Mouse (Mus musculus): ENCODE data around the gene Sult2b1. TPM values are rescaled to one million over a fixed set of nuclear protein-coding genes. Genes with fewer than 3 reads are reported as not detected.

The Sult2b1 gene
- polyA plus RNA-seq, 1 experiment from 2014 or later: 0.30 TPM

Other genes starting within 250 kb of the Sult2b1 start
- 0.20 and 0.26 TPM in 2 replicates for gene Hsd17b14, start 229.8 kb downstream of the Sult2b1 start, polyA plus RNA-seq (2014; fragmentation: Nextera tagmentation; extraction: Ambion mirVana)
- 66.0 and 72.0 TPM in 2 replicates for gene Bcat2, start 214.5 kb downstream of the Sult2b1 start, polyA plus RNA-seq (2014; fragmentation: Nextera tagmentation; extraction: Ambion mirVana)
- gene Fgf21, start 169.2 kb downstream of the Sult2b1 start, polyA plus RNA-seq (2014; fragmentation: Nextera tagmentation; extraction: Ambion mirVana): not detected in 2 replicates
- 0.07 TPM in 1 of 2 replicates, not detected in the other for gene Fut1, start 167.4 kb downstream of the Sult2b1 start, polyA plus RNA-seq (2014; fragmentation: Nextera tagmentation; extraction: Ambion mirVana)
- 0.23 and 0.41 TPM in 2 replicates for gene Izumo1, start 162.9 kb downstream of the Sult2b1 start, polyA plus RNA-seq (2014; fragmentation: Nextera tagmentation; extraction: Ambion mirVana)
- 22.4 and 24.3 TPM in 2 replicates for gene Rasip1, start 157.2 kb downstream of the Sult2b1 start, polyA plus RNA-seq (2014; fragmentation: Nextera tagmentation; extraction: Ambion mirVana)
- 6.2 and 7.6 TPM in 2 replicates for gene Mamstr, start 144.7 kb downstream of the Sult2b1 start, polyA plus RNA-seq (2014; fragmentation: Nextera tagmentation; extraction: Ambion mirVana)
- 2.4 and 2.7 TPM in 2 replicates for gene Fut2, start 118.3 kb downstream of the Sult2b1 start, polyA plus RNA-seq (2014; fragmentation: Nextera tagmentation; extraction: Ambion mirVana)
- gene Ntn5, start 100.6 kb downstream of the Sult2b1 start, polyA plus RNA-seq (2014; fragmentation: Nextera tagmentation; extraction: Ambion mirVana): not detected in 2 replicates
- gene Sec1, start 90.3 kb downstream of the Sult2b1 start, polyA plus RNA-seq (2014; fragmentation: Nextera tagmentation; extraction: Ambion mirVana): 0.28 and 0.41 TPM in 2 replicates
- gene Car11, start 84.8 kb downstream of the Sult2b1 start, polyA plus RNA-seq (2014; fragmentation: Nextera tagmentation; extraction: Ambion mirVana): 6.8 and 8.0 TPM in 2 replicates
- 4.5 and 7.3 TPM in 2 replicates for gene Dbp, start 79.6 kb downstream of the Sult2b1 start, polyA plus RNA-seq (2014; fragmentation: Nextera tagmentation; extraction: Ambion mirVana)
- gene Rpl18, start 69.2 kb downstream of the Sult2b1 start, polyA plus RNA-seq (2014; fragmentation: Nextera tagmentation; extraction: Ambion mirVana): 666 and 743 TPM in 2 replicates
- gene Sphk2, start 66.7 kb downstream of the Sult2b1 start, polyA plus RNA-seq (2014; fragmentation: Nextera tagmentation; extraction: Ambion mirVana): 11.9 and 12.5 TPM in 2 replicates
- 0.16 and 0.31 TPM in 2 replicates for gene Fam83e, start 63.5 kb downstream of the Sult2b1 start, polyA plus RNA-seq (2014; fragmentation: Nextera tagmentation; extraction: Ambion mirVana)
- gene Spaca4, start 58.9 kb downstream of the Sult2b1 start, polyA plus RNA-seq (2014; fragmentation: Nextera tagmentation; extraction: Ambion mirVana): not detected in 2 replicates
- 0.31 and 1.1 TPM in 2 replicates for gene Lmtk3, start 931 bp downstream of the Sult2b1 start, polyA plus RNA-seq (2014; fragmentation: Nextera tagmentation; extraction: Ambion mirVana)
- gene Cyth2, start 29.9 kb upstream of the Sult2b1 start, polyA plus RNA-seq (2014; fragmentation: Nextera tagmentation; extraction: Ambion mirVana): 88.6 and 89.7 TPM in 2 replicates
- gene Kcnj14, start 40.1 kb upstream of the Sult2b1 start, polyA plus RNA-seq (2014; fragmentation: Nextera tagmentation; extraction: Ambion mirVana): 0.26 and 0.78 TPM in 2 replicates
- 33.5 and 36.2 TPM in 2 replicates for gene Grwd1, start 46.3 kb upstream of the Sult2b1 start, polyA plus RNA-seq (2014; fragmentation: Nextera tagmentation; extraction: Ambion mirVana)
- 85.7 and 125 TPM in 2 replicates for gene Kdelr1, start 88.1 kb upstream of the Sult2b1 start, polyA plus RNA-seq (2014; fragmentation: Nextera tagmentation; extraction: Ambion mirVana)
- 0.12 and 0.15 TPM in 2 replicates for gene Grin2d, start 93.7 kb upstream of the Sult2b1 start, polyA plus RNA-seq (2014; fragmentation: Nextera tagmentation; extraction: Ambion mirVana)
- 0.86 and 1.5 TPM in 2 replicates for gene Syngr4, start 112.0 kb upstream of the Sult2b1 start, polyA plus RNA-seq (2014; fragmentation: Nextera tagmentation; extraction: Ambion mirVana)
- gene Tmem143, start 112.3 kb upstream of the Sult2b1 start, polyA plus RNA-seq (2014; fragmentation: Nextera tagmentation; extraction: Ambion mirVana): 5.1 and 8.7 TPM in 2 replicates
- 76.6 and 90.5 TPM in 2 replicates for gene Emp3, start 136.7 kb upstream of the Sult2b1 start, polyA plus RNA-seq (2014; fragmentation: Nextera tagmentation; extraction: Ambion mirVana)
- gene Ccdc114, start 139.4 kb upstream of the Sult2b1 start, polyA plus RNA-seq (2014; fragmentation: Nextera tagmentation; extraction: Ambion mirVana): 2.4 and 2.7 TPM in 2 replicates
- not detected in 2 replicates for gene Abcc6, start 245.6 kb upstream of the Sult2b1 start, polyA plus RNA-seq (2014; fragmentation: Nextera tagmentation; extraction: Ambion mirVana)
- 18.1 and 20.3 TPM in 2 replicates for gene Nomo1, start 249.0 kb upstream of the Sult2b1 start, polyA plus RNA-seq (2014; fragmentation: Nextera tagmentation; extraction: Ambion mirVana)

All from heart, embryonic 14.5 days (tissue).